Mouse (Mus musculus) embryo, embryonic 11.5 days (tissue): ENCODE data around the gene Ltk.

Experiments
- DNase-seq: peaks from one replicate; pipeline ENCODE4 v3.0.0-alpha.2; 2012; ENCODE audit warnings: low read depth, low spot score

Gene Ltk

GRCm38 (mm10) chr2:119703171-119703570, 57.1 kb downstream of the Ltk start:
- DNase-seq, result no peak
